Mouse (Mus musculus): ENCODE measurements at regions not wholly inside any gene's neighbourhood (a gene's known extent, or its start where the extent isn't known, plus 50 kb on each side); places are given as distances from the start of the nearest gene placed in this dataset.
A peak's percentile ranks its signal among the peaks of the same experiment; 100 is the strongest.

DNA sequence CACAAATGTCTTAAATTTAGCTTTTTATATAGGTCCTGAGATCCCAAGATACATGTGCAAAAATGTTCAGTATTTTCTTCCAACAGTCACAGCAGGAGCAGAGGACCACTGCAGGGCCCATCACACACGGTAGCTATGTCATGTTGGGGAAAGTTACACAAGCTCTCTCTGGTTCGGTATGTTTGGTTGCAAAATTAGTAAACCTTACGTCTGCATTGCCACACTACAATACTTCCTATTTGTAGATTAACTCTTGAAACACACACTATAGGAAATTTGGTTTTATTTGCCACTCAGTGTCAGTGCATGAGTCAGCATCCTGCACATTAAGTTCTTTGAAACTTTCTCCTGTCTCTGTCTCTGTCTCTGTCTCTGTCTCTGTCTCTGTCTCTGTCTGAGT is 82.0 kb downstream of the Cth start:
- DNase-seq (ENCODE audit: low read depth, low spot score): no peak

DNA sequence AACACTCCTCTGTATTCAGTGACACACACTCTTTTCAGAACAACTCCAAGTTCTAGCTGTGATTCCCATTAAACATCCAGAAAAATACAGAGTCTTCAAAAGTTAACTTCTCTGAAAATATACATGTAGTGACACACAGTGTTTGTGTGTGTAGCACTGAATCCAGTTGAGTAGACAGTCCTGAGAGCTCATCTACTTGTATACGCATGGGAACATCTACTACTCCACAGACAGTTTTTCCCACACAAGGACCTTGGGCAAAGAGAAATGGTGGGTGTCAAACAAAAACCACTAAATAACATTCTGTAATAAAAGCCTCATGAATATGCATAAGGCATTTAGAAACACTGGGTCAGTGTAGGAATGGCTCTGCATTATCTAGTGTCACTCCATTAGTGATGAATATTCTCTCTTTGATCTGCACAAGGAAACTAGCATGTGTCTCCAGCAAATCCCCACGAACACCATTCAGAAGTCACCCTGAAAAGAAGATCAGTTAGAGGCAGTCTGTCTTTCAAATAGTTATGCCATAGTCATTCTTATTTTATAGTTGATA is 83.6 kb downstream of the Cth start:
- no peak for DNase-seq (ENCODE audit: low read depth, low spot score)

DNA sequence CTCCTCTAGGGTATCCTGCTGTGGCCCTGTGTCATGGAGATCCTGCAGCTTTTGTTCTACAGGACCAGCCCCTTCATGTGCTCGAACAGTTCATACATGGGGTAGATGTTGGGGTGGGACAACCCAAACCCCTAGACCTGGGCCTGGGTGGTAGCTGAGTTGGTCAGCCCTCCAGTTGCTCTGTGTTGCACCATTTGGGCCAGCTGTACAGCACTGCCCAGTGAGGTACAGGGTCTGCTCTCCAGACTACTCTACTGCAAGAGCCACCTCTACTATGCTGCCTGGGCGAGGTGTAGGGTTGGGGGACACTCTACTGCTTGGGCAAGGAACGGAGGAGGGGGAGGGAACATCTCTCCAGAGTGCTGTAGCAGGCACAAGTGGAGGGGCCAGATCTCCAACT is 120.6 kb downstream of the Cth start:
- no peak for DNase-seq (ENCODE audit: low read depth, low spot score)

DNA sequence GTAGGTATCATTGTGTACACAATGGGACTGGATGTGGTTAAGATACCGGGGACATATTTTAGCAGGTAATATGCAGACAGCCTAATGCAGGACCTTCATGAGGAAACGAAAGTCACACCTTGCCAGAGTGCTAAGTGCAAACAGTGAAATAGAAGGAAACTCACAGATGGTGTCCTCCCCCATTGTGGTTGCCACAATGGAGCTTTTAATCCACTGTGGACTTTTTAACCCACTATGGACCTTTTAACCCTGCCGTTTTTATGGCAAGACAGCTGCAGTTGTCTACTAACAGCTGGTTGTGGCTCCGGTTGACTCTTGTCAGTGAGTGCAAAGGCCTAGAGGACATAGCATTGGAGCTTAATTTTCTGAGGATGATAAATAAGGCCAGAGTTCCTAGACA is 121.5 kb downstream of the Cth start:
- no peak for DNase-seq (ENCODE audit: low read depth, low spot score)

DNA sequence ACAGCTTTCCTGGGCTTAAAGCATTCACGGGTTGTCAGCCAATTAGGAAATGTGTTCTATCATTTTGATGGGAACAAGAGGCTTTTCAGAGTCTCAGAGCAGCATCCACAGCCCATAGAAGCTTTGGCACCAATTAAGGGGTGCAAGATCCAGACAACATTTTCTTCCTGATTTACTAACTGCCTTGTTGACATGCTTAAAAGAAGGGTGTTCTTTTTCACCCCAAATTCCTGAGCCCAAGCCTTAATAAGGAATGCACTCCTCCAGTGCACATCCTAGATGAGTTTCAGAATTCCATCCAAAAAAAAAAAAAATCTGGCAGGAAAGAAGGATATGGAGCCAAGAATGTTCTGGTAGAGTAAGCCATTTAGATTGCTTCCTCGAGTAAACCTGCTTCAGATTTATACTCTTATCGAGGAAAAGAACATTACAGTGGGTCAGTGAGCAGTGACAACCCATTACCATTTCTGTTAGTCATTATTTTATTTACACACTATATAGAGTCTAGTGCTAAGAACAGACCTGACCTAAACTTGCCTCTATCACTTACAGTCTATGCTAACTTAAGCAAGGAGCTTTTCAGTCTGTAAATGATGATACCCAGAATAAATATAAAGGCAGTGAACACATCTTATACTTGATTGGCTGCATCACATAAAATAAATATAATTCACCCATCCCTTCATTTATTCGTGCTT is 137.2 kb downstream of the Cth start:
- no peak for DNase-seq (ENCODE audit: low read depth, low spot score)

DNA sequence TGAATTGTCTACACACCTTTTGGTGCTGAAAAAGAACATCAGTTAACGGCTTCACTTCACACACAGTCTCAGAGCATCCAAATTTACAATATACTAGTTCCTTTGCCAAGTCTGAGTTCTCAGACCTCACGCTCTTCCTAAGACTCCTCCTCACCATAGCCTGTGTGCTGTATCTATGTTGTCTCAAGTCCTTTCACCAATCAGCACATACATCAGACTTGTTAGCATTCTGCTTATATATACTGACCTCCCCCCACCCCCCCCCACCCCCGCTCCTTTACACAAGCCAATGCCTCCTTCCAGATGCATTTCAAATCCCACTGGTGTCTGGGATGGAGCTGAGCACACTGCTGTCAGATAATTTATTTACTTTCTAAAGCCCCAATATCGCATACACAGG is 143.8 kb downstream of the Cth start:
- DNase-seq (ENCODE audit: low read depth, low spot score): no peak

DNA sequence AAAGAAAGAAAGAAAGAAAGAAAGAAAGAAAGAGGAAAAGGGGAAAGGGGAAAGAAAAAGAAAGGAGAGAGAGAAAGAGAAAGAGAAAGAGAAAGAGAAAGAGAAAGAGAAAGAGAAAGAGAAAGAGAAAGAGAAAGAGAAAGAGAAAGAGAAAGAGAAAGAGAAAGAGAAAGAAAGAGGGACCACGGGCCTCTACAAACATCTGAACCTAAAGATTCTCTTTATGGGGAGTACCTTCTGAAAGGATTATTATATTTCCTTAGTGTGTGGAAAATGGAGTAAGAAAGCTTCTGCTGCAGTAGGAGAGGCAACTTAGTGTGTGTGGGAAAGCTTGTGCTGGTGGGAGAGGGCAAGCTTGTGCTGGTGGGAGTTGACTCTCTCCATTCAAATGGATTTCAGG is 147.1 kb downstream of the Cth start:
- no peak for DNase-seq (ENCODE audit: low read depth, low spot score)

DNA sequence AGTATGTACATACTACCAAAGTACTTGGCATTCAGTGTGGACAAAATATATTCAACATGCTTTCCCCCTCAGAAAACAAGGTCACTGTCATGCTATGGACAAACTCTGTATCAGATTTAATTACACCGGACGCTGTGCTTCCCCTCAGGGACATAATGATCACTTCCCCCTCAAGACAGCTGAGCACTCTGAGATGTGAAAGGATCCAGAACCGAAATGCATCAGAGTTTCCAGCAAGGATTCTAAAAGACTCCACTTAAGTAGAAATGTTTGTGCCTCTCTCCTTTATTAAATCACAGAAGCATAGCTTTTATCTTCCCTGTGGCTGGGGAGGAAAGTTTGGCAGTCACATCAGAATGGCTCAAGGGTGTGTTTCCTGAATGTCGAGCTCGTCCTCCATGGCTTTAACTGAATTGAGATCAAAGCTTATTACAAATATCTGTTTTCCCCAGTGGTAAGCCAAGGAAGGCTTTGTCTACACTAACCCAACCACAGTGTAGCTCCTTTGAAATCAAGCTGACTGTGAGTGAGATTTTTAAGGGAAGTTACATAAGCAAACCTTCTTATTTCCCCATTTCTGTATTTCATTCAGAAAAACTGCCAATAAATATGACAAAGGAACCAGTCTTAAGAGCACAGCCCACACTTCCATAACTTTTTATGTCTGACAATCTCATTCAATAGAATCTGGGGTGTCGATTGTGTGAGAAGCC is 161.2 kb downstream of the Cth start:
- no peak for DNase-seq (ENCODE audit: low read depth, low spot score)

DNA sequence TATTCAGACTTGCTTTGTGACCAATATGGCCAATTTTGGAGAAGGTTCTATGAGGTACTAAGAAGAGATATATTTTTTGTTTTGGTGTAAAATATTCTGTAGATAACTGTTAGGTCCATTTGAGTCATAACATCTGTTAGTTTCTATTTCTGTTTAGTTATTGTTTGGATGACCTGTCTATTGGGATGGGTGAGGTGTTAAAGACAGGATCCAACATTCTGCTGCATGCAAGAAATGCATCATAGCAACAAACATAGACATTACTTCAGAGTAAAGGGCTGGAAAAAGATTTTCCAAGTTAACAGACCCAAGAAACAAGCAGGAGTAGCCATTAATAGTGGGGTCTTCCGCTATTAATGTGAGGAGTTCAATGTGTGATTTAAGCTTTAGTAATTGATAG is 165.0 kb downstream of the Cth start:
- DNase-seq (ENCODE audit: low read depth, low spot score): no peak

DNA sequence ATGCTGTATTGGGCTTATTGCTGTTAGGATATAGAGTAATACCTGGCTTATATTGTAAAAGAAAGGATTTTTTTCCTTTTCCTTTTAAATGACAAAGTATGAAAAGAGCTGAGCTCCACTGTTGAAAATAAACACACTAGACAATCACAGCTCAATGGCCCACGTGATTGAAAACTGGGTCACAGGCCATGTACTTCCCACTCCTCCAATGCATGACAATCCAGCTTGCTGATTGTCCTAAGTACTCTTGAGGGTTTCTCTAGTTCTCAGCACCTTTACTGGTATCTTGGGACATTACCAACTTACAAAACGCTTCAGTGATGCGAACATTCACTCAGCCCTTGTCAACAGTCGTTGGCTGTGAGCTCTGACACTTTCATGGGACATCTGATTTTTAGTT is 170.1 kb downstream of the Cth start:
- DNase-seq (ENCODE audit: low read depth, low spot score): no peak

DNA sequence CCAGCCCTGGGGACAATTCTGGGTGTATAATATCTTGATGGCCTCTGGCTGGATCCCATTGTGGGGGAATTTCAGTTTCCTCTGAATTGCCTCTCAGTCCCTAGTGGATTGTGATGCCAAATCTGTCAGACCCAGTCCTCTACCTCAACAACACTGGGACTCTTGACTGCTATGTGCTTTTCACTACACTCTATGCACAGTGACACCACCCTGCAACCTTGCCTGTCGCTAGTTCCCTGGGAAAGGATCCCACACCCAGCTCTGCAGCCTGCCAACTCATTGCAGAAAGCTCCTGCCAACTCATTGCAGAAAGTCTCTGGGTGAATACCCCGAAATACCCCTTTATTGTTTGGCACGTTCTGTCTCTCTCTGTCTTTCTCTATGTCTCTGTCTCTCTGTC is 174.6 kb downstream of the Cth start:
- DNase-seq (ENCODE audit: low read depth, low spot score): no peak

DNA sequence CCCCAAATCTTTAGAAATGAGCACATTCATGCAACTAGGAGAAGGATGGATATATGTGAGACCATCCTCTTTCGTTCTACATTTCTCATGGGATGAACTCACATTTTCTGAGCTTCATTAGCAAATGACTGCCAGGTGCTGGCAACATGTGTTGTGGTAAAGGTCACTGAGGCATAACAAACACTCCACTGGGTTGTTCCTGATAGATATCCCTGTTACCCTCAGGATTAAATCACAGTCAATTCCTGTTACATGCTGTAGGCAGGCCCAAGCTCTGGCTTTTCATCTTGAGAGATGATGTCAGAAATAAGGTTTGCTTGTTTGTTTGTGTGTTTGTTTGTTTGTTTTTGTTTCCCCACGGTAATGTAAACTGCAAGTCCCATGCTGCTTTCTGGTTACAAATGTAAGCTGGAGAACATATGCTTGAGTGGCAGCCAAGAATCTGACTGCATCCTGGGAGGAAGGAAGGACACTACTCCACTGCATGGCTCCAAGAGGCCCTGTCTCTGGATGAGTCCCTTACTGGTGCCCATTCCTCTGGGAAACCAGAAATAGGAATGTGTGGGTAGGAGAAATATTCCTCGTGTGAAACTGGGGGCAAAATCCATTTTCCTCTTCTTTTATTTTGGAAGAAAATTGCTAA is 176.4 kb downstream of the Cth start:
- no peak for DNase-seq (ENCODE audit: low read depth, low spot score)

DNA sequence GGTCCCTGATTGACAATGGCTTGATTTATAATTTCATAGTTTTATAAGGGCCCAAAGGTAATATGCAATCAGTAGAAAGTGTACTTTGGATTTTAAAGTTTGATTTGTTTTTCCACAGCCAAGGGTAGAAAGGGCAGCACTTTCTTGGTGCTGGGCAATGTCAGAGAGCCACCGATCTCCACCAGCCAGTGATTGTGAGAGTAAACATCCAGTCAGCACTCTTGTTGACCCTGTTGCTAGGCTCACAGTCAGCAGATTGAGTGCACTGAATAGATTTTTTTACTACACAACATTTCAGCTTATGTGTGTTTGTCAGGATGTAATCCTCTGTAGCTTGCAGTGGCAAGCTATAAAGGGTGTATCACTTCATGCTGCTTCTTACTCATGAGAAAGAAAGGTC is 176.3 kb downstream of the Ptger3 start:
- DNase-seq (ENCODE audit: low read depth, low spot score): no peak

DNA sequence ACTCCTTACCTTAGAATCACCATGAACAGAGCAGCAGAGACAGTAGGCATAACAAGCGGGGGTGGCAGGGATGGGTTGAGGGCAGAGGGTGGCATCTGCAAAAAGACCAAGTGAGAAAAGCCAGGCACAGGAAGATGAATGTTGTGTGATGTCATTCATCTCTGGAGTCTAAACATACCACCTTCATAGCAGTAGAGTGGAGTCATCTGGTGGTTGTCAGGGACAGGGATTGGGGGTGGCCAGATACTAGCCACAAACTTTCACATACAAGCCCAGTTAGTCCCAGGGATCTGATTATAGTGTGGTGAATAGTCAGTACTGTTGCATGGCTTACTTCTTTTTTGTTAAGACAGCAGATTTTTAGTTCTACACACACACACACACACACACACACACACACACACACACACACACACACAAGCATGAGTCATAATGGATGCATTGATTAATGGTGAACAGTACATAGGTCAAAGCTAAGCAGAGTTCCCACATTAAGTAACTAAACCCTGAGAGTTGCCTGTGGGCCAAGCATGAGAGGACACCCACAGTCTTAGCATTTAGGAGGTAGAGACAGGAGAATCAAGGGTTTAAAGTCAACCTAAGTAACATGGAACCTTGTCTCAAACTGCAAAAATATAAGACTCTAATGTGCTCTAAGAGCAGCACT is 173.1 kb downstream of the Ptger3 start:
- peak; percentile 9 for DNase-seq (ENCODE audit: low read depth, low spot score)

DNA sequence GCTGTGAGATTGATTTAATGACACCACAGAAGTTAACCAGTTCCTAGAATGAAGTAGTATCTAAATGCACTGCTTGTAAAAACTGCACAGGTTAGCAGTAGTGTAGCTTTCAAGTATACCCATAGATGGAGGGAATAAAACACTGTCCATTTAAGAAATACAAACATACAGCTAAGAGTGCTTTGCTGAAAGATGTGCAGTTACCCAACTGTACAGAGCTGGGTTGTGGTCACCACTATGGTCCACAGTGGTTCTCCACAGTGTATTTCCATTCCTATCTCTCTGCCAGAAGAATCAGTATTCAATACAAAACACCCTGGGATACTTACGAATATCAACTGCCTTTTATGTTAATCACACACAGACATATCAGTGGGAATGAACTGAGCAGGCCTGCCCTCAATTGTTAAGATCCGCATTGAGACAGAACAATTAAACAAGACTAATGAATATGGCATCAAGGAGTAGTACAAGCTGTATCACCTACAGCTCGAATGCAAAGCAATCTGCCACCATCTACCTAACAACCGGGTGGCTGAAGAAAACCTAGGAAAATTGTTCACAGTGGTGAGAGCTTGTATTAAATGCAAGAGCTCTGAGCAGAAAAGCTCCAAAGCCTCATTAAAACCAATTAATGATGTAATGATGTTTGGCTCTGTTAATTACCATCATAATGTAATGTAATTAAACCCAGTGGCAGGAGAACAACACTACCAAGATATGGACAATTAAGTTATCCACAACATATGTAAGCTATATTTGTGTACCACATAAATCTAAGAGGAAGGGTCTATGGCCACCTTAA is 165.6 kb downstream of the Ptger3 start:
- DNase-seq (ENCODE audit: low read depth, low spot score): no peak

DNA sequence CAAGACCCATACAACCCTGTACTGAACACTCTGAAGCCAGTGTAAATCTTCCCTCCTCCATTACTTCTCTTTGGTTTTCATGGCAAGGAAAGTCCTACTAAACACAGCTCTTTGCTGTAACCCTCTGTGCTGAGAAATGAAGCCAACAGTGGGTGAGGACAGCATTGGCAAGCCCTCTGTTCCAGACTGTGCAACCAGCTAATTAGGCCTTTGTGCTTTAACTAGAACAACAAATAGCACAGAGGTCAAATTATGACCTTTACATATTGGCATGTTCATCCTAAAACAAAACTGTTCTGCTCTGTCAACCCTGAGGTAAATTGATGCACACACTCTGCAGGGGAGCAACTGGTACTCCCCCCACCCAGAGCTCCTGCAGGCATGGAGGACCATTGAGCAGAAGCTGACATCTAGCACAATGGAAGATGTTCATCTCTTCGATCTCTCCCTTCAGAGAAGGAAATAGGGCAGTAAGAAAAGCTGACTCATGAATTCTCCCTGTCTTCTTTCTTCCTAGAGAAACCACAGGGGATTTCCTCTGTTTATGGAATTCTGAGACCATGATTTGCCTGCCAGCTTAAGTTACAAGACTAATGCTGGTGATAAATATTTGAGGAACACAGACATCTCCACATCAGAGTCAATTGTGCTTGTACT is 163.1 kb downstream of the Ptger3 start:
- peak; percentile 32 for DNase-seq (ENCODE audit: low read depth, low spot score)

DNA sequence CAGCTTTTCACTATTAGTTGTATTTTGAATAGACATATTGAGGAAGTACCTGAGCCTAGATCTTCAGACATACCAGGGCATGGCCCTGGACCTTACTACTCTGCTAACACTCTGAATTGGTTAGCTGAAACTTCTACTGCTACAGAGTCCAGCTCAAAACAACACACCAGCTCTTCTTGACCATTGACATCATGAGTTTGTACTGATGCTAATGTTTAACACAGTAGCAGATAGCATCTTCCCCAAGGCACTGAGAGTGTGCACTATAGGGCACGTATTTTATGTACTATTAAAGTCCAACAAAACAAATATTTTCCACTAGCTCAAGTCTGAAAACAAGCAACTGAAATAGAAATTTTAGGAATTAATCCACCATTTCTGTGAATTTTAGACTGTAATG is 157.8 kb downstream of the Ptger3 start:
- no peak for DNase-seq (ENCODE audit: low read depth, low spot score)

DNA sequence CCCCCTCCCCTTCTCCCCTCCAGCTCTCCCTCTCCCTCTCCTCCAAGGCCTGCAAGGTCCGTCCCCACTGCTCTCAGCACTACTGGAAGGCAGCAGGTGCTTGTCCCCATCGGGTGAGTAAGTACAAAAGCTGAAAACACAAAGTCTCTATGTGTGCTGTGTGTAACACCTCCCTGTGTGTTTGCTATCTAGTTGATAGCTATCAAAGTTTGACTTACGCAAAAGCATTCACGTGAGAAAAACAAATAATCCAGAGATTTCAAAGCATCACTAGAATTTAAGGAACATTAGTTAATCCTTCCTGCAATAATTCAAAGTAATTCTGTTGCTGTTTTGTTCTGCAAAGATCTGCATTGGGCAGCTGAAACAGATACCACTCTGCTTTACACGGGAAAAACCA is 156.5 kb downstream of the Ptger3 start:
- no peak for DNase-seq (ENCODE audit: low read depth, low spot score)

DNA sequence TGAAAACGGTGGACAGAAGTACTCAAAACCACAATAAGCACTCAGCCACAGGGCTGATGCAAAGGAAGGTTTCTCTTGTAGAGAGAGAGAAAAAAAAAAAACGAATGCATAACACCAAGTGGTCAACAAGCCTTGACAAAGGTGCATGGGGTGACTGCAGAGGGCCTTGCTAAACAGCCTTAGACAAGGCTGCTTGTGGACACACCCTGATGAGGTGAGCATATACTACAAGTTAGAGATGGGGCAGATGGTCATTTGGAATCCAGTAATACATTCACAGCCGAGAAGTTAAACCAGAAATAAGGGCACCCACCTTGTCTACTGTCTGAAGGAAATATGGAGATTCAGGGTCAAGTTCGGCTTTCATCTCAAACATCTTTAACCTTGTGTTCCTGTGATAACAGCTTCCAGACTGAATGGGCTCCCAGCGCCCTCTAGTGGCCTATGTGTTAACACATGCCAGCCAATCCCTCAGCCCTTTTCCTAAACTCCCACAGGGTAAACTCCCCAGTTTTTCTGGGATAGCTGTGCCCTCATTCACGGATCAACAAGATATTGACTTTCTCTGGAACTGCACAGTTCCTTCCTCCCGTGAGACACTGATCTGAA is 150.7 kb downstream of the Ptger3 start:
- peak; percentile 82 for DNase-seq (ENCODE audit: low read depth, low spot score)

DNA sequence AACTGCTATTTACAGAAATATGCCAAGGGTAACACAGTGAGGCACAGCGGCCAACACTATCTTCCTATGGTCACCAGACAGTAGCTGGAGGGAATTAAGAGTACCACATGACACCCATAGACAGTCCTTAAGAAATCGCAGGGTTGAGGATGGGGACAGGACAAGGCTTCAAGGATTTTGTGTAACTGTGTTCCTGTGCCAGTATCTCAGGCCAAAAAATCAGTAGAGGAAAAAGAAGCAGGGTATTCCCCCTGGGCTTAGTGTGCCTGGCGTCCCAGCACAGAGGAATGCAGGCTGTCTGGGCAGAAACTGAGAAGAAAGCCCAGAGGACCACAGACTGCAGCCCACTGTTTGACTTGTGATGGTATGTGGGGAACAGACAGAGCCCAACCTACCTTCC is 147.3 kb downstream of the Ptger3 start:
- no peak for DNase-seq (ENCODE audit: low read depth, low spot score)

All from 3T3-L1 (cell line).